Comparison of ENCODE assay signal across 10 mouse cellular contexts in genomic region chr4:120161166-120161949, GRCm38 (mm10). TPM values are rescaled to one million over a fixed set of nuclear protein-coding genes. Genes with fewer than 3 reads are reported as not detected.
DNase-seq lines count a peak whose midpoint lies in the region; ATAC-seq and TF ChIP-seq lines count a peak whose summit lies in the region.
"Had no signal": no experiment of that assay in that cellular context is flagged by ENCODE, and none has a peak within 500 bp of the region (broad histone marks: within the 10 kb centered on the region; RNA-seq: fewer than 3 reads in every experiment).

Gene Edn2 (plus strand): TSS chr4:120161206.

- peak; percentile 64 for DNase-seq in brain, embryonic 14.5 days (ENCODE audit: low read depth)
- peak; percentile 79 to 82 for DNase-seq in heart, postnatal 14 days
- DNase-seq in skeletal muscle tissue, adult 2 months (ENCODE audit: low read depth, low spot score): peak; percentile 73
- no peak for DNase-seq in spleen, postnatal 14 days (ENCODE audit: low spot score in 2 of 2)
- no peak for DNase-seq in left cerebral cortex, adult 11 months (ENCODE audit: low spot score)

- WGBS in forebrain, embryonic 16.5 days: 31% methylated on average over 29 of the region's 29 CpGs
- WGBS in forebrain, embryonic 12.5 days: 42% methylated on average over 27 of the region's 29 CpGs
- 32% methylated on average over 29 of the region's 29 CpGs for WGBS in limb, embryonic 15.5 days

- H3K36me3 ChIP-seq in forebrain, embryonic 16.5 days (ENCODE audit: control insufficient read depth, insufficient read depth): no peaks in the 10 kb centered on the region
- no peaks in the 10 kb centered on the region for H3K36me3 ChIP-seq in forebrain, embryonic 12.5 days (replicated peaks)
- no peaks in the 10 kb centered on the region for H3K36me3 ChIP-seq in limb, embryonic 15.5 days

- no peak for TF ChIP-seq CTCF in brain, embryonic 14.5 days (IDR thresholded peaks at IDR 0.05; ENCODE audit: borderline replicate concordance, extremely low read depth, insufficient read depth, insufficient read length)

- H3K27ac ChIP-seq in forebrain, embryonic 16.5 days (ENCODE audit: low read length): no peak within 1 kb of the TSS
- no peak within 1 kb of the TSS for H3K27ac ChIP-seq in forebrain, embryonic 12.5 days
- peak within 1 kb of the TSS; percentile 57 for H3K27ac ChIP-seq in limb, embryonic 15.5 days

- H3K4me3 ChIP-seq in forebrain, embryonic 16.5 days (replicated peaks; ENCODE audit: low read length): no peak within 1 kb of the TSS
- H3K4me3 ChIP-seq in forebrain, embryonic 12.5 days (replicated peaks): no peak within 1 kb of the TSS
- H3K4me3 ChIP-seq in limb, embryonic 15.5 days: peak within 1 kb of the TSS; percentile 27
- H3K4me3 ChIP-seq: myocyte had no signal

- H3K4me1 ChIP-seq in forebrain, embryonic 16.5 days (replicated peaks; ENCODE audit: control insufficient read depth, insufficient read depth, low read length): peaks cover 20% of the 10 kb centered on the region
- peaks cover 17% of the 10 kb centered on the region for H3K4me1 ChIP-seq in forebrain, embryonic 12.5 days
- H3K4me1 ChIP-seq in limb, embryonic 15.5 days: peaks cover 42% of the 10 kb centered on the region

- no peaks in the 10 kb centered on the region for H3K27me3 ChIP-seq in forebrain, embryonic 16.5 days (replicated peaks; ENCODE audit: control insufficient read depth, insufficient read depth, low read length)
- H3K27me3 ChIP-seq in forebrain, embryonic 12.5 days: peaks cover 10% of the 10 kb centered on the region; the same call in 1 of the 2 replicates
- no peaks in the 10 kb centered on the region for H3K27me3 ChIP-seq in limb, embryonic 15.5 days

- peak; percentile 34; the same call in 1 of the 2 replicates for ATAC-seq in forebrain, embryonic 16.5 days
- ATAC-seq in forebrain, embryonic 12.5 days (ENCODE audit: low FRiP score): no peak
- ATAC-seq in limb, embryonic 15.5 days (ENCODE audit: insufficient number of reproducible peaks, low FRiP score, low TSS enrichment, low read depth): peak; percentile 46; the same call in 1 of the 2 replicates

- no peak for TF ChIP-seq POLR2A in brain, embryonic 14.5 days (IDR thresholded peaks at IDR 0.05; ENCODE audit: borderline replicate concordance, extremely low read depth, insufficient read depth, insufficient read length, poor library complexity, severe bottlenecking)

- intact Hi-C loops in heart, postnatal 14 days (cut with DNase I): no loop called here

- no peak within 1 kb of the TSS for H3K4me2 ChIP-seq in forebrain, embryonic 16.5 days (ENCODE audit: low read length)
- no peak within 1 kb of the TSS for H3K4me2 ChIP-seq in forebrain, embryonic 12.5 days
- H3K4me2 ChIP-seq in limb, embryonic 15.5 days: peak within 1 kb of the TSS; percentile 42

- no peaks in the 10 kb centered on the region for H3K9me3 ChIP-seq in forebrain, embryonic 16.5 days (ENCODE audit: control insufficient read depth, low read length)
- no peaks in the 10 kb centered on the region for H3K9me3 ChIP-seq in forebrain, embryonic 12.5 days
- H3K9me3 ChIP-seq in limb, embryonic 15.5 days: no peaks in the 10 kb centered on the region

- H3K9ac ChIP-seq in forebrain, embryonic 16.5 days (replicated peaks; ENCODE audit: low read depth, low read length): peak within 1 kb of the TSS; percentile 27; the same call in 1 of the 2 replicates
- no peak within 1 kb of the TSS for H3K9ac ChIP-seq in forebrain, embryonic 12.5 days
- H3K9ac ChIP-seq in limb, embryonic 15.5 days: no peak within 1 kb of the TSS

RNA-seq across cellular contexts. Expression of gene Edn2, which starts in this region (rescaled TPM):
- 0.38 TPM in 1 of 2 replicates, not detected in the other for polyA plus RNA-seq in forebrain, embryonic 16.5 days (2015; fragmentation: Nextera tagmentation; extraction: Ambion mirVana)
- polyA plus RNA-seq in forebrain, embryonic 12.5 days (2016; fragmentation: Nextera tagmentation; extraction: Ambion mirVana): 0.22 TPM in 1 of 2 replicates, not detected in the other
- polyA plus RNA-seq in brain, embryonic 14.5 days (2012; rRNA removed): 0.30 TPM in 1 of 2 replicates, not detected in the other
- not detected for total RNA-seq in heart, postnatal 14 days (2021)
- polyA plus RNA-seq in limb, embryonic 15.5 days (2015; fragmentation: Nextera tagmentation; extraction: Ambion mirVana): 3.8 and 4.6 TPM in 2 replicates
- polyA plus RNA-seq: C2C12, myocyte had no signal

Comparison
In these comparisons a context has a peak if more than half of its experiments do, and no peak if none do; other contexts are left out.
1. Peak in ATAC-seq and H3K9ac ChIP-seq in forebrain, embryonic 16.5 days; RNA of the gene not detected or under 1 TPM.
2. Peak in DNase-seq in brain, embryonic 14.5 days; RNA of the gene not detected or under 1 TPM.
3. Peak in DNase-seq in heart, postnatal 14 days; RNA of the gene not detected or under 1 TPM.